Mouse (Mus musculus): ENCODE data around the gene Spdye4a.
"Not testable (repeated sequence)": the region's sequence is repeated elsewhere in the genome, so short reads cannot be mapped to it uniquely, and the experiment has no call there.

- not testable (repeated sequence) for TF ChIP-seq CTCF (IDR thresholded peaks at IDR 0.05; ENCODE audit: low read depth, low read length); GATA2 (IDR thresholded peaks at IDR 0.05; ENCODE audit: borderline replicate concordance, low read depth, low read length); GATA1 (IDR thresholded peaks at IDR 0.05; ENCODE audit: borderline replicate concordance, low read length); TAL1 (conservative IDR thresholded peaks at IDR 0.05; ENCODE audit: low read depth, low read length)
Measured at GRCm38 (mm10) chr5:143188014-143188413, 38.7 kb downstream of the Spdye4a start.

Measured in G1E (cell line).